Mouse (Mus musculus): ENCODE data around the gene Nrp1. TPM values are rescaled to one million over a fixed set of nuclear protein-coding genes. Genes with fewer than 3 reads are reported as not detected.

Nrp1 gene
- polyA plus RNA-seq, 1 experiment from 2014 or later, result 101 TPM

DNA sequence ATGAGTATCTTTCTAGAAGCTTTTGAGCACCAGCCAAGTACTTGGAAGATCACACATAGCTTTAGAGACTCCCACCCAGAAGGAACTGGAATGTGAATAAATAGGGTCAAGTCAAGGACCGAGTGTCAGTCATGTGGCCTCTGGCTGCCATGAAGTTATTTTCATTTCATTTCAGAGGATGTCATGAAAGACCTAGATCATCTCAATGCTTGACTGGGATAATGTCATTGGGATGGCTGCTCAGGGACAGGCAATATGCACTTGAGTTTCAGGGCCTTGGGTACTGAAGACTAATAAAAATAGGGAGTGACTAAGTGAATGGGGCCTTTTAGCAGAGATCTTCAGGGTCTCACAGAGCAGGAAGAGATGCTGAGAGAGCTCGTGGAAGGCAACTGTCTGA lies 26.0 kb downstream of the Nrp1 start:
- no peaks in the 10 kb centered on the region for H3K36me3 ChIP-seq (ENCODE audit: control insufficient read depth, insufficient read depth, low read length)
- 74% methylated on average over 2 of the region's 2 CpGs for WGBS
- H3K4me1 ChIP-seq (ENCODE audit: control insufficient read depth, insufficient read depth, low read length), result peaks cover 4% of the 10 kb centered on the region; the same call in 1 of the 2 replicates
- no peak for ATAC-seq (ENCODE audit: low read depth)
- H3K9me3 ChIP-seq (ENCODE audit: control insufficient read depth, low read length), result no peaks in the 10 kb centered on the region
- H3K27me3 ChIP-seq (ENCODE audit: control insufficient read depth, insufficient read depth, low read length), result no peaks in the 10 kb centered on the region
- H3K4me3 ChIP-seq (ENCODE audit: low read depth, low read length), result no peak overlapping the region
- no peak overlapping the region for H3K27ac ChIP-seq (ENCODE audit: low read depth, low read length)
- no peak overlapping the region for H3K4me2 ChIP-seq (ENCODE audit: low read depth, low read length)
- H3K9ac ChIP-seq (replicated peaks; ENCODE audit: low read depth, low read length), result no peak overlapping the region

DNA sequence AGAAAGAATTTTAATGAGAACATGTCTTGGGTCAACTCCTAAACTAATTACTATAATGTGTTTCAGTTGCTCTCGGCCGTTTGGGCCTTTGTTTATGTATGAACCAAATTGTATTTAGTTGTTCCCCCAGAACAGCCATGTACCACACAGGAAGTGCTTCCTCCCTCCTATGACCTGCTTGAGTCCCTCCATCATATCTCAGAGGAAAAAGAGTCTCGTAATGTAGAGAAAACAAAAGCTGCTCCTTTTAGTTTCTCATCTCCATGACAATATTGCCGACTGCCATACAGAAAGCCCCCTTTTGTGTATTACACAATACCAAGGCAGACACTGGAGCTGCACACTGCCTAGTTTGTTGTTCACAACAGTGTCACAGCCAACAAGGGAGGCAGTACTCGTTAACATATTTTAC lies 26.5 kb downstream of the Nrp1 start:
- H3K4me2 ChIP-seq (ENCODE audit: low read depth, low read length), result no peak overlapping the region
- no peak overlapping the region for H3K9ac ChIP-seq (replicated peaks; ENCODE audit: low read depth, low read length)
- no peak overlapping the region for H3K27ac ChIP-seq (ENCODE audit: low read depth, low read length)
- H3K36me3 ChIP-seq (ENCODE audit: control insufficient read depth, insufficient read depth, low read length), result no peaks in the 10 kb centered on the region
- H3K4me1 ChIP-seq (ENCODE audit: control insufficient read depth, insufficient read depth, low read length), result peaks cover 4% of the 10 kb centered on the region; the same call in 1 of the 2 replicates
- H3K4me3 ChIP-seq (ENCODE audit: low read depth, low read length), result no peak overlapping the region
- 19% methylated on average over 5 of the region's 5 CpGs for WGBS
- H3K27me3 ChIP-seq (ENCODE audit: control insufficient read depth, insufficient read depth, low read length), result no peaks in the 10 kb centered on the region
- no peak for ATAC-seq (ENCODE audit: low read depth)
- H3K9me3 ChIP-seq (ENCODE audit: control insufficient read depth, low read length), result no peaks in the 10 kb centered on the region

DNA sequence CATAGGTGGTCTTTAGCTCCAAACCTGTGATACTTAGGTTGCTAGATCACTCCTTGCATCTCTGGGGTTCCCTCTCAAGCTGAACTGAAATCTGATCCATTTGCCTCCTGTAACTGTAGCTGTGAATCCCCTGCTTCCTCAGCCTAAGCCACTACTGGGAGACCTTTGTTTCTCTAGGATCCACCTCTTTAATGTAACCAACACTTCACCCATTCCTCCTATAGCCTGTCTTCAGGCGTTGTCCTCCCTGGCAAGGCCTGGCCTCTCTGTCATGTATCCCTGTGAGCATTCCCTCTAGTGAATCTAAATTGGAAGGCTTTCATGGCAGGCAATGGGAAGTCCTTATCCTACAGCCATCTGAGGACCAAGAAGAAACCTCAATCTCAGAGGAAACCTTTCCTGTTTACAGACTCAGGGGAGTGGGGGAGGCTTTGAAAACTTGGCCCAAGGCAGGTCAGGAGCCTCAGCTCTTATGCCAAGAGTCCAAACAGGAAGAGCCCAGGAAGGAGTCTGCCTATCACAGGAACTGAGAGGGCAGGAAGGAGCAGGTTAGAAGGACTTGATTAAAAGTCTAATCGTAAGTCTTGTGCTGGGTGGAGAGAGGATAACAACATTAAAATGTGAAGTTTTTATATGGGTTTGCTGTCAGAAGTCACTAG lies 28.7 kb downstream of the Nrp1 start:
- Histone ChIP-seq H3K27me3 (ENCODE audit: control insufficient read depth, insufficient read depth, low read length) (no peaks in the 10 kb centered on the region), H3K4me2 (ENCODE audit: low read depth, low read length) (no peak overlapping the region), H3K9ac (replicated peaks; ENCODE audit: low read depth, low read length) (no peak overlapping the region), H3K36me3 (ENCODE audit: control insufficient read depth, insufficient read depth, low read length) (no peaks in the 10 kb centered on the region), H3K4me3 (ENCODE audit: low read depth, low read length) (no peak overlapping the region), H3K4me1 (ENCODE audit: control insufficient read depth, insufficient read depth, low read length) (peaks cover 4% of the 10 kb centered on the region; the same call in 1 of the 2 replicates), H3K9me3 (ENCODE audit: control insufficient read depth, low read length) (no peaks in the 10 kb centered on the region), H3K27ac (ENCODE audit: low read depth, low read length) (no peak overlapping the region)
- 81% methylated on average over 2 of the region's 2 CpGs for WGBS
- ATAC-seq (ENCODE audit: low read depth), result no peak

DNA sequence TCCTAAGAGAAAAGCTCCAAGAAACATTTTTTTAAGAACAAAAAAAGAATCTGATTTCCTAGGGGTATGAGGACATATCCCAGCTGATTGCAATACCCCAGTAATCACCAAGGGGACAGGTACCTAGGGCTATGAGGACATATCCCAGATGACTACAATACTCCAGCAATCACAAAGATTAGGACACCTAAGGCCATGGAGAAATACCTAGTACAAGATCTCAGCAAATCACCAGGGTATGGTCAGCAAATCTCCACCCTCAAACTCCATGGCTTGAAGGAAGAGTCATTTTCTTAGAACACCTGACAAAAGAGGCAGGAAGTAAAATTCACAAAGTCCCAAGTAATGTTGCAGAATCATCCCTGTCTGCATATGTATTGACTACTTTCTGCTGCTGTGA lies 32.4 kb downstream of the Nrp1 start:
- H3K4me1 ChIP-seq (ENCODE audit: control insufficient read depth, insufficient read depth, low read length), result peaks cover 10% of the 10 kb centered on the region; the same call in 1 of the 2 replicates
- no peak overlapping the region for H3K9ac ChIP-seq (replicated peaks; ENCODE audit: low read depth, low read length)
- H3K4me2 ChIP-seq (ENCODE audit: low read depth, low read length), result no peak overlapping the region
- H3K36me3 ChIP-seq (ENCODE audit: control insufficient read depth, insufficient read depth, low read length), result no peaks in the 10 kb centered on the region
- H3K9me3 ChIP-seq (ENCODE audit: control insufficient read depth, low read length), result no peaks in the 10 kb centered on the region
- no peak for ATAC-seq (ENCODE audit: low read depth)
- no peak overlapping the region for H3K4me3 ChIP-seq (ENCODE audit: low read depth, low read length)
- no peaks in the 10 kb centered on the region for H3K27me3 ChIP-seq (ENCODE audit: control insufficient read depth, insufficient read depth, low read length)
- no peak overlapping the region for H3K27ac ChIP-seq (ENCODE audit: low read depth, low read length)

DNA sequence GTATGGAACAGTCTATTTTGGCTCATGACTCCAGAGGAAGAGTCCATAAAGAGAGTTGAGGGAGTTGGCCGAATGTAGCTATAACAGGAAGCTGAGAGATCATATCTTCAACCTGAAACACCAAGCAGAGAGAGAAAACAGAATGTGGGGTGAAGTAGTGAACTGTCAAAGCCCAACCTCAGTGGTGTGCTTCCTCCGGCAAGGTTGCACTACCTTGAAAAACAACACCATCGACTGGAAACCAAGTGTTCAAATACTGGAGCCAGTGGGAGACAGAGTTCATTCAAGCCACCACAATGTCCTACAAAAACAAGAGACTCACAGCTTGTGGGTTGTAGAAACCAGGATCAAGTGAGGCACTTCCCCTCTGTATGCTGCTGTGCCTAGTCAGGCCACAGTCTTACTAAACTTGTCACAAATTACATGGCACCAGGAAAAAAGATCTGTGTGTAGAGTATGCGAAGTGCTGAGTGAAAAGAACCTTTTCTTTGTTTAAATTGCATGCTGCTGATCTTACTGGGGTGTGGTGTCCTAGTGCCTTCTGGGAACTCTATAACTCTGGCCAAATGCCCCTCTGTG lies 32.9 kb downstream of the Nrp1 start:
- WGBS, result 85% methylated on average over 4 of the region's 4 CpGs
- Histone ChIP-seq H3K9me3 (ENCODE audit: control insufficient read depth, low read length) (no peaks in the 10 kb centered on the region), H3K4me2 (ENCODE audit: low read depth, low read length) (no peak overlapping the region), H3K36me3 (ENCODE audit: control insufficient read depth, insufficient read depth, low read length) (no peaks in the 10 kb centered on the region), H3K27me3 (ENCODE audit: control insufficient read depth, insufficient read depth, low read length) (no peaks in the 10 kb centered on the region), H3K4me3 (ENCODE audit: low read depth, low read length) (no peak overlapping the region), H3K4me1 (ENCODE audit: control insufficient read depth, insufficient read depth, low read length) (peaks cover 10% of the 10 kb centered on the region; the same call in 1 of the 2 replicates), H3K27ac (ENCODE audit: low read depth, low read length) (no peak overlapping the region), H3K9ac (replicated peaks; ENCODE audit: low read depth, low read length) (no peak overlapping the region)
- ATAC-seq (ENCODE audit: low read depth), result no peak

DNA sequence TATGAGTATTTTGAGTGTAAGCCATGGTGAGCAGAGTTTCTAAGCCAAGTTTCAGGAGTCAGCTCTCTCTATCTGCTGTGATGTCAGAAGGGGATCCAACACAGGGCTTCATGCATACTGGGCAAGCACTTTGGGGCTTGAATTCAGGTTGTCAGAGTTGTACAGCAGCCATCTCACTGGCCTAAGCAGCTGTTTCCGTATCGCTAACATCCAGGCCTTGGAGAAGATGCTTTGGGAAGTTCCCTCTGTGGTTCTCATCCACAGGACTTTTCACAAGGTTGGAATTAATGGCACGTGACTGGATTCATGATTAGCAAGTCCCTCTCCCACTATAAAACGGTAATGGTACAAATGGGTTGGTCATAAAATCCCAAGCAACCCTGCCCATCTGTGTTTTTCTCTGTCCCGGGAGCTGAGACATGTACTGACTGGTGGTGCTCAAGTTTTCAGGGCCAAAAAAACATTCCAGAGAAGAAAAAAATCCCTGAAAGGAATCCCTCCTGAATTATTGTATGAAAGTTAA lies 36.3 kb downstream of the Nrp1 start:
- no peak overlapping the region for H3K4me3 ChIP-seq (ENCODE audit: low read depth, low read length)
- no peak overlapping the region for H3K4me2 ChIP-seq (ENCODE audit: low read depth, low read length)
- H3K36me3 ChIP-seq (ENCODE audit: control insufficient read depth, insufficient read depth, low read length), result no peaks in the 10 kb centered on the region
- H3K27ac ChIP-seq (ENCODE audit: low read depth, low read length), result no peak overlapping the region
- 0 out of 2 replicates have a peak, but pooled peaks have one; percentile 41 for ATAC-seq (ENCODE audit: low read depth)
- no peaks in the 10 kb centered on the region for H3K9me3 ChIP-seq (ENCODE audit: control insufficient read depth, low read length)
- peaks cover 18% of the 10 kb centered on the region; the same call in 1 of the 2 replicates for H3K4me1 ChIP-seq (ENCODE audit: control insufficient read depth, insufficient read depth, low read length)
- H3K9ac ChIP-seq (replicated peaks; ENCODE audit: low read depth, low read length), result no peak overlapping the region
- no peaks in the 10 kb centered on the region for H3K27me3 ChIP-seq (ENCODE audit: control insufficient read depth, insufficient read depth, low read length)
- 42% methylated on average over 5 of the region's 5 CpGs for WGBS

DNA sequence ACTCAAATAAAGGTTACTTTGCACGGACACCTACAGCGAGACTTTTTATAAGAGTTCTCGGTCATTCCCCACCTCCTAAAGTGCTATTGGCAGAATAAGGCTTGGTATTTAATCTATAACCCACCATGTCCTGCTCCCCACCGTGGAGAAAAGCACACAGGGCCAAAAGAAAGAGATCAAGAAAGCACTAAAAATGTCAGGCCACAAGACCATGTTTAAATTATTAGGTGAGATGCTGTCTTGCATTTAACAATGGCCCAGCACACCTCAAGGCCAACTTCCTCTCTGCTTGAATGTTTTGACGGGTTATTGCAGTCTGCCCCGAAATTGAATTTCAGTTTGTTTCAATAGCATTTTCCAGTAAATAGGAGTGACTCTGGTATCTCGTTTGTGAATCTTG lies 38.6 kb downstream of the Nrp1 start:
- Histone ChIP-seq H3K36me3 (ENCODE audit: control insufficient read depth, insufficient read depth, low read length) (no peaks in the 10 kb centered on the region), H3K27ac (ENCODE audit: low read depth, low read length) (no peak overlapping the region), H3K4me2 (ENCODE audit: low read depth, low read length) (no peak overlapping the region), H3K27me3 (ENCODE audit: control insufficient read depth, insufficient read depth, low read length) (no peaks in the 10 kb centered on the region), H3K4me3 (ENCODE audit: low read depth, low read length) (no peak overlapping the region), H3K9ac (replicated peaks; ENCODE audit: low read depth, low read length) (no peak overlapping the region), H3K9me3 (ENCODE audit: control insufficient read depth, low read length) (no peaks in the 10 kb centered on the region), H3K4me1 (ENCODE audit: control insufficient read depth, insufficient read depth, low read length) (peaks cover 18% of the 10 kb centered on the region; the same call in 1 of the 2 replicates)
- ATAC-seq (ENCODE audit: low read depth), result no peak
- WGBS, result 23% methylated on average over 7 of the region's 7 CpGs

DNA sequence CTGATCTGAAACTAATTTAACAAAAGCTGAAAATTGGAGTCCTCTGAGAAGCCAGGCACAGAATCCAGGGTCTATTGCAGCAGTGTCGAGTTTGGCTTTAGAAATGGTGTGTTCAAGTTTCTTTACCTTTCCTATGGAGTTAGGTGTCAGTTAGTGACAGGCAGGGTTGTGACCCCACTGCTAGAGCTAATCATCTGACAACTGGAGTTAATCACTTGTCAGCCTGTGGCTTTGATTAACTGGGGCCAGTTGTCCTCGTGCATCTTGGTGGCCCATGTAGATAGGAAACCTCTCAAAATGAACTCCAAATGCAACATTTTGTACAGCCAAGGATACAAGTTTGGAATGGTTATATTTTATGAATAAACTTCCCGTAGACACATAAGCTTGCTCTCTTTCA lies 39.0 kb downstream of the Nrp1 start:
- 51% methylated on average over 3 of the region's 3 CpGs for WGBS
- no peak overlapping the region for H3K4me3 ChIP-seq (ENCODE audit: low read depth, low read length)
- no peak overlapping the region for H3K27ac ChIP-seq (ENCODE audit: low read depth, low read length)
- no peaks in the 10 kb centered on the region for H3K9me3 ChIP-seq (ENCODE audit: control insufficient read depth, low read length)
- no peaks in the 10 kb centered on the region for H3K36me3 ChIP-seq (ENCODE audit: control insufficient read depth, insufficient read depth, low read length)
- no peak overlapping the region for H3K4me2 ChIP-seq (ENCODE audit: low read depth, low read length)
- peaks cover 18% of the 10 kb centered on the region; the same call in 1 of the 2 replicates for H3K4me1 ChIP-seq (ENCODE audit: control insufficient read depth, insufficient read depth, low read length)
- H3K27me3 ChIP-seq (ENCODE audit: control insufficient read depth, insufficient read depth, low read length), result no peaks in the 10 kb centered on the region
- H3K9ac ChIP-seq (replicated peaks; ENCODE audit: low read depth, low read length), result no peak overlapping the region
- no peak for ATAC-seq (ENCODE audit: low read depth)

DNA sequence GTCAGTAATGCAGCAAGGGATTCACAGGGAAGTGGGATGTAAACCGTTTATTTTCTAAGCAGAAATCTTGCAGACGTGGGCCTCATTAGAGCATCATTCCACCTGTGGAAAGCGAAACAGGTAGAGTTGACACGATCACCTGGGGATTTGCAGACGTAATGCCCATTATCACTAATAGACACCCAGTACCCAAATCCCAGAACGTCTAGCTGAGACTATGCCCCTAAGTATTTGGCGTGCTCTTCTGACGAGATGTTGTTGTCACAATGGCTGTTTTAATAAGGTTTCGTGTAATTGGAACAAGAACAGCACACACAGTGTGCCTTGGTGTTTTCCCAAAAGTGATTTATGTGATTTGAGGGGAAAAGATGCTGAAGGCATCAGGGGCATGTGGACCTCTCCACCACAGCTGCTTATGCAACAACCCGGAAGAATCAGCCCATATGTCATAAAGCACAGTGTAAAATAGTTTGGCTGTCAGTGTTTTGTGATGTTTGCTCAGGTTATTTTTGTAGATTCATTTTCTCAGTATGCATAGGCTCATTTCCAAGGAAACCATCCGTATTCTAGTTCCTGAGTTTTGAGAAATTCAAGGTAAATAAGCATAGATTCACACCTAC lies 40.2 kb downstream of the Nrp1 start:
- Histone ChIP-seq H3K4me3 (ENCODE audit: low read depth, low read length) (no peak overlapping the region), H3K4me2 (ENCODE audit: low read depth, low read length) (no peak overlapping the region), H3K9me3 (ENCODE audit: control insufficient read depth, low read length) (no peaks in the 10 kb centered on the region), H3K36me3 (ENCODE audit: control insufficient read depth, insufficient read depth, low read length) (no peaks in the 10 kb centered on the region), H3K4me1 (ENCODE audit: control insufficient read depth, insufficient read depth, low read length) (peaks cover 18% of the 10 kb centered on the region; the same call in 1 of the 2 replicates), H3K27me3 (ENCODE audit: control insufficient read depth, insufficient read depth, low read length) (no peaks in the 10 kb centered on the region), H3K27ac (ENCODE audit: low read depth, low read length) (no peak overlapping the region), H3K9ac (replicated peaks; ENCODE audit: low read depth, low read length) (no peak overlapping the region)
- ATAC-seq (ENCODE audit: low read depth), result no peak
- 70% methylated on average over 11 of the region's 11 CpGs for WGBS

Data from neural tube, embryonic 14.5 days (tissue).